Mouse (Mus musculus) gastrocnemius, postnatal 36 days (tissue): ENCODE data around the gene Spata31d1a. TPM values are rescaled to one million over a fixed set of nuclear protein-coding genes. Genes with fewer than 3 reads are reported as not detected.
"Not testable (repeated sequence)": the region's sequence is repeated elsewhere in the genome, so short reads cannot be mapped to it uniquely, and the experiment has no call there.

Source experiments
- DNase-seq, 2 experiments: peaks; one replicate each; pipeline ENCODE4 v3.0.0; 2022
- intact Hi-C: fragments of 180-260 bp; cut with DNase I; formaldehyde crosslinking; loops from one replicate; pipeline ENCODE4 v1.15.1; 2025
- long read RNA-seq, 2 experiments: library from polyadenylated mRNA; stranded (forward); transcript quantifications; one replicate each; pipeline ENCODE4 v2.0.0; 2021
- total RNA-seq, 2 experiments: library from RNA; stranded (reverse); gene quantifications; 2 replicates each; pipeline ENCODE4 v1.2.3; 2021

Spata31d1a gene
- total RNA-seq: not detected
- long read RNA-seq, experiment 1: 0 reads
- long read RNA-seq, experiment 2: 0 reads

DNA sequence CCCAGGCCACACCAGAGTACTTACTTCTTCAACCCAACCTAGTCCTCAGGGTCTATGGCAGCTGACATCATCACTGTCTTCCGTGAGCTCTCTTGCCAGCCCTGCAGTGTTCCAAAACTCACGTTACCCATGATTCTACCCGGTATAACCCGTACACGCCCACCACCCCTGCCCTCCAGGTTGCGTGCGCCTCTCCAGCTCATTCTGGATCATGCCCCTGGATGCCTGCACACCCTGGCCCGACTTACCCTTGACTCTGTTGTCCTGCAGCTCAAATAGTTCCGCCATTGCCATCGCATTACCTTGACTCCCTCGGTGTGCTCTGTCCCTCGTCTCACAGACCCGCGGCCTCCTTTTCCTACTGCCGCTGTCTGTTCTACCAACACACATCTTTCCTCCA lies at the start of gene Spata31d1a:
Gene Spata31d1a, minus strand, starts transcription at position 101 of the 400 bp plus-strand sequence.
- intact Hi-C loops: no loop called here
- no peak for DNase-seq

DNA sequence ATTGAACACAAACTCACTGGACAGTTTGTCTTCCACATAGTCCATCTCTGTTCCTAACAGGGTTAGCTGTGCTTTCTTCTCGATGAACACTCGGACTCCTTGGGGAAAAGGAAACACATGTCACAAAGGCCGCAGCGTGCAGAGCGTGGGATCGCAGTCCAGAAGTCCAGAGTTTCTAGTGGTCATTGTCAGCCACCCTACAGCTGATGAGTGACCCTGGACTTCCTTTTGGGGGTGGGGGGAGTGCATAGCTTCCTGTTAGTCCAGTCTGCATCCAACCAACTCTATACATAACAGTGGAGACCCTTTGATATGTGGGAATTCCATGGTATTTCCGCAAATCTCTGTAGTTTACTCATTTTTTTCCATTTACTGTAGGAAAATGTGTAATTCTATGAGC lies 46.8 kb upstream of the Spata31d1a start:
- no peak for DNase-seq
- intact Hi-C loops: no loop called here

DNA sequence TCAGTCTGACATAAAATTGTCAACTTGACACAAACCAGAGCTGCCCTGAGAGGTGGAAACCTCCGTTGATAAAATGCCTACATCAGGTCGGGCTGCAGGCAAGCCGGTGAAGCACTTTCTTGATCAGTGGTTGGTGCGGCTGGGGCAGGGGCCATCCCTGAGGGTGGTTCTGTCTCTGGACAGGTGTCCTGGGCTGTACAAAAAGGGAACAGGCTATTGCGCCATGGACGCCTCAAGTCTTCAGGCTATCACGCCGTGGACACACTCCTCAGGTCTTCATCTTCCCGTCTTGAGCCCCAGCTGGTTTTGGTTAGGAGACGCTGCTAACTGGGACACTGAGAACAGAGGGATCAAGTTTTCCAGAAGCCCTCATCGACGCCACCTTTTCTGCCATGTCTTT lies 40.2 kb upstream of the Spata31d1a start:
- intact Hi-C loops: no loop called here
- no peak for DNase-seq

DNA sequence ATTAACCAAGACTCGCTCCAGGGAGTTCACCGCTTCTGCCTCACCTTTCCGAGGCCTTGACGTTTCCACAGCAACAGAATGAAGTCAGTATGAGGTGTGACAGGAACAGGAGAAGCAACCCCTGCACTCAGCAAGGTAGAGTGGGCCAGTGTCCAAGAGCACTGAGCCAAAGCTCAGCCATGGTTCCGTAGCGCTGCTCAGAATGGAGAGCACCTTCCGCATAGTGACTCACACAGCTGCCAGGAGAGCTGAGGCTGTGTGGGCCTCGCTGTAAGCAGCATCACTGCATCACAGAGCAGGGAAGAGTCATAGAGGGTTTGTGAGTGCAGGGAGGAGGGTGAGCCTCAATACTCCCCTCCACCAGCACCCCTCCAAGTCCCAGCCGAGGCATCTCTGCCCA lies 36.6 kb upstream of the Spata31d1a start, which contains the start of gene 1700014D04Rik:
Gene 1700014D04Rik, minus strand, starts transcription at position 42 of the 400 bp plus-strand sequence.
- DNase-seq: no peak
- intact Hi-C loops: no loop called here

DNA sequence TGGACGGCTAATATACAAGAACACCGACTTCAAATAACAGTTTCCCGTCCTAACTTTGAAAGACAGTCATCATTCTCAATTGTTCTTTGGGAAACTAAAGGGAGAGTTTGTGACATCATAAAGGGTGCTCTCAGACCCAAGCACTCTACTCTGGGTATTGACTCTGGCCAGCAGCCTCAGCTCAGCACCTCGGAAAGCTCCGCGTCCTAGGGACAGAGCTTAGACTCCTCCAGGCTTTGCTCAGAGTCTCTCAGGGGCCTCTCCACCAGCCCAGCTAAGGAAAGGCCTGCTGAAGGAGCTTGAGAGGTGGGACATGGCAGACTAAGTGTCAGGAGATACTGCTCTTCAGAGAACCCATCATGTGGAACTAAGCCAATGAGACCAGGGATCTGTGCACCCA lies 36.0 kb upstream of the Spata31d1a start:
- intact Hi-C loops: no loop called here
- no peak for DNase-seq

DNA sequence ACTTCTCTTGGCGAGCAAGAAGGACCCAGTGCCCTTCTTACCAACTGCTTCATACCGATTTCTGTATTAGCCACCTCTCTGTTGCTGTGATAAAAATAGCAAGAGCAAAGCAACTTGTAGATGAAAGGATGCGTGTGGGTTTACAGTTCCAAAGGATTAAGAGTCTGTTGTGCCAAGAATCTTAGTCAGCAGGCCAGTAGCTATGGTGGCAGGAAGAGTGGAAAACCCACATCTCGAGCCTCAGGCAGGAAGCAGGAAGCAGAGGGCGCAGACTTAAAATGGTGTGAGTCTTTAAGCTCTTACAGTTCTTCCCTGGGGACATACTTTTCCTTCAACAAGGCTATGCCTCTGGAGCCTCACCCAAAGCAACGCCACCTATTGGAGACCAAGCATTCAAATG lies 35.3 kb upstream of the Spata31d1a start:
- DNase-seq: no peak
- intact Hi-C loops: no loop called here

DNA sequence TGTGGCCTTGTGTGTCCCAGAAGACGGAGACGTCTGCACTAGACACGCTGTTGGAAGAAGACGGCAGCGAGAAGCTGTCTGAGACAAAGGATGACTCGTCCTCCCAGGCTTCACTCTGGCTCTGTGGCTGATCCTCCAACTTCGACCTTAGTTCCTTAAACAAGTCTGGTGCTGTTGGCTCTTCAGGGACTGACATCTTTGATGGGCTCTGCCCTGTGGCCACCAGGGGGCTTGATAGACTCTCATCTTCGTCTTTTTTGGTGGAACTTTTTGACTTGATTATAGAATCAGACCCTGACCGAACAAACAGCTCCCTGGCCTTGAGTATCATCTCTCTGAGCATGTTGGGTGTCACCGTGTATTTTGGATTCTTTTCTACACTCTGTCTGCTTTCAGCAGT lies 31.6 kb upstream of the Spata31d1a start:
- no peak for DNase-seq
- intact Hi-C loops: no loop called here

DNA sequence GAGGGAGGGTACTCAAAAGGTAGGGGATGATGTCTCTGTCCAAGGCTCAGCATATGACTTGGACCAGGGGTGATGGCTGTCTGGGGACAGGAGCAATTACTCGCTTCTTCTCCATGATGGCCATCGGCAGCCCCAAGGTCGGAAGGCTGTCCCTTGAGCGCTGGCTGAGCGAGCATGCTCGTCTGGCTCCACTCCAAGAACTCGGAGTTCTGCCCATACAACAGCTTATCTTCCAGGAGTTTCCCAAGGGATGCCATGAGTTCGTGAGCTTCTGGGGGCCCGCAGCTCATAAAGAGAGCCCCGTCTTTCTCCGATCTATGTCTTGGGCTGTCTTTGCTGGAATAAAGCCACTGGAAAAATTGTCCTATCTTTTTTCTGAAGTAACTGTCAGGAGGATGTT lies 31.0 kb upstream of the Spata31d1a start:
- intact Hi-C loops: no loop called here
- DNase-seq: peak in 1 of 2 experiments; percentile 38

DNA sequence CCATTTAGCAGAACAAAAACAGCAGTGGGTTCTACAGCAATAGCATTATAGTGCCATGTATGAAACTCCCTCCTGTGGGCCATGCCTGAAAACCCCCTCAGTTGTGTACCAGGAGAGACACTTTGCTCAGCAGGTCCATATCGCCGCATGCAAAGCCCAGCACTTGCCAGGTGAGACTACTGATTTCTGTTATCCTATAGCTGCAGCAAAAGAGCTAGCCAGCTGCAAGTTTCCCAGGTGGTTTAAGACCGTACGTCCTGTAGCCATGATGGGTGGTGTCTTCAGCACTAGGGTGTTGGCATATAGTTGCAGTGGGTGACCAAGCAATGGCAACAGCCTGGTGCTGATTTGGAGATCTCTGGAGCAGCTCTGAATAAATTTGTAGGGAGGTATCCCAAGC lies 29.3 kb upstream of the Spata31d1a start:
- DNase-seq: no peak
- intact Hi-C loops: no loop called here

DNA sequence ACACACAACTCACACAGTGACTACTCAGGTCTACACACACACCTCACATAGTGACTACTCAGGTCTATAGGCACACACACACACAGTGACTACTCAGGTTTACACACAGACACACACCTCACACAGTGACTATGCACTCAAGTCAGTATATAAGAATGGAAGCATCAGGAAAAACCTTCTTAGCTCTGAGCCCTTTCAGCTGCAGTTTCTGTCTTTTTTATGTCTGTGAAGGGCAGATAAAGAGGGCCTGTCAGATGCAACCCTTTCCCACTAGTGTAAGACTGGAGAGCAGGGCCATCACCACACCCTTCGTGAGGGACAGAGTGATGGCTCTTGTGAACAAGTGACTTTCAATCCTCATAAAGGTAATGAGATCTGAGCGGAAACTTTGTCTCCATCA lies 28.3 kb upstream of the Spata31d1a start:
- no peak for DNase-seq
- intact Hi-C loops: no loop called here

DNA sequence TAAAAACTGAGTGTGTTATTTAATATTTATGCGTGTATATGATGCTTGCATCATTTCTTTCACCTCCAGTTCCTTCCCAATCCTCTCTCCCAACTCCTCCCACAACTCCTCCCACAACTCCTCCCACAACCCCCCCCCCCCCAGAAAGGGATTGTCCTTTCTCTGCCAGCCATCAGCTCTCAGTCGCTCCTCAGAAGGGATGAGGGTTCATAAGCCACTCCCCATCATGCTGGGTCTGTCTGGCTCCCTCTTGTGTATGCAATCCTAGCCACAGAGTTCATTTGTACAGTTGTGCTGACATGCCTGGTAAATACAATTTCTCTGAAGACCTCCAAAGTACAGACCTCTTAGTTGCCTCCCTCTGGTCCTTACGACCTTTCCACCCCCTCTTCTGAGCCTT lies 25.1 kb upstream of the Spata31d1a start:
- intact Hi-C loops: no loop called here
- DNase-seq: no peak

DNA sequence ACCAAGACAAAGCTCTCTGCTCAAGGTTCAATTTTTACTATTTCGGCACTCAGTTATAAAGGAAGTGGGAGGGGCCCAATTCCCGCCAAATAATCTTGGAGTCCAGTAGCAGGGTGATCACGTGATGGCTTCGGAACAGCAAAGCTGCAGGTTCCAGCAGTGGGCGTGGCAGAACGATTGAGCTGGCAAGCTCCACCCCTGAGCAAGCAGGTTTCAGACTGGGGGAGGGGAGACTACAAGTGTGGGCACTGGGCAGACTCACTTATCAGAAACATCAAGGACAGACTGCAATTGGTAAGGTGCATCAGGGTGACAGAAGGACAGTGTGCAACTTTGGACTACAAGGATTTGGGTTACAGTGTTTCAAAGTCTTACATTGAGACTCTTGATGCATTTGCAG lies 24.2 kb upstream of the Spata31d1a start:
- intact Hi-C loops, DNase-seq: not testable (repeated sequence)

DNA sequence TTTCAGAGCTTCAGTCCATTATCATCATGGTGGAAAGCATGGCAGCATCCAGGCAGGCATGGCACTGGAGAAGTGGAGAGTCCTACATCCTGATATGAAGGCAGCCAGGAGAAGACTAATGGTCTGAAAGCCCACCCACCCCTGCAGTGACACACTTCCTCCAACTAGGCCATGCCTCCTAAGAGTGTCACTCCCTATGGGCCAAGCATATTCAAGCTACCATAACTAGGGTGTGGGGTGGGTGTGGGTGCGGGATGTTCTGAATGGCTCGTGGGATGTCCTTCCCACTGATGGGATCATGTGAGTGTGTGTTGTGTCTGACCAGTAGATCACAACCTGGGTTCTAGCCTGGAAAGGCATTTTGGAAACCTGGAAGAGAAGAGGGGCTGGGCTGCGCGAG lies 23.8 kb upstream of the Spata31d1a start:
- no peak for DNase-seq
- intact Hi-C loops: no loop called here

DNA sequence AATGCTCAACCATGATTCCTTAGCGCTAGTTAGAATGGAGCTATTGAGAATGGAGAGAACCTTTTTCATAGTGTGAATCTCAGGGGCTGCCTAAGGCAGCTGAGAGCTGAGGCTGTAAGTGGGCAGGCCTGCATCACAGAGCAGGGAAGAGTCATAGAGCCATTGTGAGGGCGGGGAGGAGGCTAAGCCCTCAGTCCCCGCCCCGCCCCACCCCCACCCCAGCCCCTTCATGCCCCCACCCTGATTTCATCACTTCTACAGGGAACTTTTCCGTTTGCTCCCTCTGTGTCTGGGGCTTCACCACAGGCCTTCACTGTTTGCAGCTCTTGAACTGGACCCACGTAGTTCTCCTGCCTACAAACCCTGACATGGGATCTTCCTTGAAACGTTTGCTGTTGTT lies 21.5 kb upstream of the Spata31d1a start, which contains the start of gene Spata31d1d:
Gene Spata31d1d, minus strand, starts transcription at position 101 of the 400 bp plus-strand sequence.
- intact Hi-C loops: no loop called here
- no peak for DNase-seq

DNA sequence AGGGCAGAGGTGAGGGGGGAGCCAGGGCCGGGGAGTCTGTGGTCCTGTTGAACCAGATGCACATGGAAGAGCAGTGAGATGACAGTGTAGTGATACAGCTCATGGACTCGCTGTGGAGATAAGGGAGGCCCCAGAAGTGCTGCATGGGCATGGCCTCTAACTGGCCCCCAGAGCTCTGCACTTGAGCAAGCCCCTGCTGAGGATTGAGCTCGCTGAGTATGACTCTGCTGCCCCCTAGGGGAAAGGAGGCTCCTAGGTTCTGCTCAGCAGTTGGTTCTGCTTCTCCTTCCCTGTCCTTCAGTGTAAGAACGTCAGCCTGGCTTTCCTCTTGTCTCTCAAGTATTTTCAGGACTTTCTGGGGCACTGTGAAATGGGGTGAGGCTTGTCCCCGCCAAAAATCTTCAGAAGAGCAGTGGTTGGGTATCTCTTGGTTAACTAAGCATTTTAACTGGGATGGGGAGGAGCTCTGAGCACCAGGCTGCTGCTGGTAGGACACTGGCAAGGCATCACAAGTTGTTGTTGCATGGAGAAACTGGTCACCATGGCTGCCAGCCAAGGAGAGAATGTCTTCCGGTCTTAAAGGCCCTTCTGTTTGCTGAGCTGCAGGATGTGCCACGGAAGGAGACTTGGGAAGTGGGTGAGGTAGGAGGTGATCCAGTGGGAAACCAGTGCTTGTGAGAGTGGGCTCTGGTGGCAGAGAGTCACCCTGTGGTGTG lies 18.4 kb upstream of the Spata31d1a start:
- DNase-seq: peak; percentile 59 to 61
- intact Hi-C loops: loop anchor here (5.0 kb wide), 2 partner anchors 196 to 211 kb away; no protein-coding TSS in a partner anchor

DNA sequence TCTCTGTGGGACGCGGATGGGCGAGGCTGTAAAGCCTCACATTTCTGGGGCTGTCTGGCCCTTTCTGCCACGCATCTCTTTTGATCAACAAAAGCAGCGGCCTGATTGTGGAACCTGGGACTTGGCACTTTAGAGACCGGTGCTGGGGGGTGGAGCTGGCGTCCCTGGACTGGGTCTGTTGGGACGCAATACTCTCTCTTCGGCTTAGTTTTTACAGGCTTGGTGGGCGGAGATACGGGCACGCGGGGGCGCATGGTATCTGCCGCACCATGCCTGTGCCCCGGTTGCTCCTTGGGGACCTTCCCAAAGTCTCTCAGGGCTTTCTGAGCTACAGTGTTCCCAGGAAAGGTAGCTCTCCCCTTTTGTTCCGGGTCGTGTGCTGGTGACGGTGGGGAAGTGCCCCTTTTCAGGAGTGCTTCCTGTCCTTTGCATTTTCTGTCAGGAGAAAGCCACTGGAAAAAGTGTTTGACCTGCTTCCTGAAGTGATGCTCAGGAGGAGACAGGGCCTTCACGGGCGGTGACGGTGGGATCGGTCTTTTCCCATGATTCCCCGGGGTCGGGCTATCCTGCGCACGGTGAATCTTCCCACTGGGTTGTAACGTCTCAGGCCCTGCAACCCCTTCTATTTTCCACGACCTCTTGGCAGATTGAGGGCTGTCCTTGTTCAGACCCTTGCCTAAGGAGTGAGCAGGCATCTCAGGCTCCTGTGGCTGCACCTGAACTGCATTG lies 16.2 kb upstream of the Spata31d1a start:
- no peak for DNase-seq
- intact Hi-C loops: loop anchor here (5.0 kb wide), 2 partner anchors 194 to 209 kb away; no protein-coding TSS in a partner anchor

DNA sequence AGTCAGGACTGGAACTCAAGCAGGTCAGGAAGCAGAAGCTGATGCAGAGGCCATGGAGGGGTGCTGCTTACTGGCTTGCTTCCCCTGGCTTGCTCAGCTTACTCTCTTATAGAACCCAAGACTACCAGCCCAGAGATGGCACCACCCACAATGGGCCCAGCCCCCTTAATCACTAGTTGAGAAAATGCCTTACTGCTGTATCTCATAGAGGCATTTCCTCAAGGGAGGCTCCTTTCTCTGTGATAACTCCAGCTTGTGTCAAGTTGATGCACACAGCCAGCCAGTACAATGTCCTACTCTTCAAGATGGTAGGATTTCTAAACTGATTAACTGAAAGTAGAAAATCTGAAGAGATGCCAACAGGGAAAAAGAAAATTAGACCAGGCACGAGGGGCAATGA lies 12.0 kb upstream of the Spata31d1a start:
- intact Hi-C loops: not testable (repeated sequence)

DNA sequence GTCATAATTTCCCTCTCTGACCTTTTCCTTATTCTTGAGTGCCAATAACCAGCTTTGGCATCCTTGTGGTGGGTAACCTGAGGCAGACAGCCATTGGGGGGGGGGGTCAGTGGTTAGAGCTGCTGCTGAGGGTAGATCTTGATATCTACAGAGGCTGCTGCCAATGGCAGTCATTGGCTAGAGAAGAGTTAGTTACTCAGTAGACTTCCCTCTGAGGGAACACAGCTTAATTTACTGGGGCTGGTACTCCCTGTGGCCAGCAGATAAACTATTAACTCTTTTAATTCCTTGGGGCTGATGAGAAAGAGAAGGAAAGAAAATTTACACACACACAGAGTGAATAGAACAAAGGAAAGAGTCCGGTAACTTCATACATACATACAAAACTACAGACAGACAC lies 9.3 kb upstream of the Spata31d1a start:
- DNase-seq: no peak
- intact Hi-C loops: no loop called here

More for the DNA sequence above, 12.0 kb upstream of the Spata31d1a start:
- not testable (repeated sequence) for DNase-seq

DNA sequence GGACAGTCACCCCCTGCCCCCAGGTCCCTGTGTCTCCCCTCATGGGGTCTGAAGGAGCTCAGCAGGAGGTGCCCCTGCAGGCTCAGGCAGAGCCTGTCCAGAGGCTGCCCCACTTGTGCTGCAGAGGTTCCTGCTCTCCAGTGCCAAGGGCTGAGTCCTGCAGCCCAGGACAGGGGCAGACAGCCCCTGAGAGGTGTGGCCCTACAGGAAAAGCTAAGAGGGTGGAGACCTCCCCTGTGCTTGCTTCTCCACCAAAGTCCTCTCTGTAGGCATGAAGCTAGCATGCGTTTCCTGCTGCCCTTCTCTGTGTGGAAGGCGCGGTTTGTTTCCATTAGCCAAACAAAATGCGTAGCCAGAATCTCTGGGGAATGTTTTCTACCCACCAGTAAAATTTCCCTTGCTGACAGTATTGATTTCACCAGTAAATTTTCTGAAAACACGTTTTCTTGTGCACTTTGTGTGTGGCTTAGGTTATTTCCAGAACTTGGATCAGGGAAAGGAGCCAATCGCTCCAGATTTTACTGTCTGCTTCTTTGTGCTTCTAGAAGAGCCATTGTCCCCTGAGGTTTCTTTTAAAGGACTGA lies 8.8 kb upstream of the Spata31d1a start:
- intact Hi-C loops, DNase-seq: not testable (repeated sequence)

DNA sequence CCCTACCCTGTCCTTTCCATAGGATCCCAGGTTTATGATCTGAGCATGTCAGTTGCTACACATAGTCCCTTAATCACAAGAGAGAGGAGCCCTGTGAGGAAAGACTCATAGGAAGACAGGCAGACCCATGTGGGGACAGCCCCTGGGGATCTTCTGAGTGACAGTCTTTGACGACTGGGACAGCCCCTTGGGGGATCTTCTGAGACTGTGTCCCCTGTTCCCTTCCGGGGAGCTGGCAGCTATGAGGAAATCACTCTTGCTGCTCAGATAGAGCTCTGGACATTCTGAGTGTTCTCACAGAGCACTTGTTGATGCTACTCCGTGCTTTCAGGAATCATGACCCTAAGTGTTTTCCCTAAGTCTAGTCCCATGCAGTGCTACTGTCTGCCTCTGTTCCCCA lies 3.6 kb upstream of the Spata31d1a start:
- no peak for DNase-seq
- intact Hi-C loops: no loop called here

DNA sequence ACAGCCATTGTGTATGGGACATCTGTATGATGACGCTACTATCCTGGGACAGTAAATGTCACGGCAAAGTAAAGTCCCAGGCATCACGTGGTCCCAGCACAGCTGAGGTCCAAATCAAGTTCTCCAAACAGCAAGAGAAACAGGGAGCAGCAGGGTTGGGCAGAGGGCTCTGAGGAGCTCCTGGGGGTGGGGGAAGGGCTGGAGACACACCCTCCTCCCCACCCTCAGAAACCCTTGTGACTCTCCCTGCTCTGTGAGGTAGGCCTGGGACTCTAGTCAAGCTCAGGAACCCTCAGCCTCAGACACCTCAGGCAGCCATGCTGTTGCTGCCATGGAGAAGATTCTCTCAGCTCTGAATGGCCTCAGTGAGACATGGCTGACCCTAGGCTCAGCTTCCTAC lies 1.9 kb upstream of the Spata31d1a start, which contains the start of gene Spata31d1b:
Gene Spata31d1b, plus strand, starts transcription at position 301 of the 400 bp plus-strand sequence.
- DNase-seq, intact Hi-C loops: not testable (repeated sequence)
